Mouse (Mus musculus) myocyte (in vitro differentiated cells): ENCODE measurements around the gene Evx2. TPM values are rescaled to one million over a fixed set of nuclear protein-coding genes. Genes with fewer than 3 reads are reported as not detected.

Experiments used
- H3K27me3 ChIP-seq: one replicate; pipeline ENCODE4 v1.6.1; 2011; ENCODE audit not compliant: control insufficient read depth, insufficient read depth, insufficient read length
- H3K36me3 ChIP-seq: one replicate; pipeline ENCODE4 v1.6.1; 2011; ENCODE audit not compliant: control insufficient read depth, insufficient read depth
- H3K4me2 ChIP-seq: one replicate; pipeline ENCODE4 v1.6.1; 2011; ENCODE audit warnings: low read depth, control low read depth
- H3K4me3 ChIP-seq: one replicate; pipeline ENCODE4 v1.5.1; 2011; ENCODE audit warnings: mild to moderate bottlenecking, control low read depth, moderate library complexity
- H3K79me2 ChIP-seq: one replicate; pipeline ENCODE4 v1.6.1; 2011; ENCODE audit not compliant: control insufficient read depth, insufficient read depth
- H3ac ChIP-seq: one replicate; pipeline ENCODE4 v1.6.1; 2011; ENCODE audit not compliant: control insufficient read depth, insufficient read length
- CEBPB ChIP-seq: IDR thresholded peaks from 2 replicates; pipeline ENCODE4 v1.6.1; 2011; ENCODE audit warnings: mild to moderate bottlenecking, moderate library complexity; ENCODE audit not compliant: poor library complexity, insufficient read depth, severe bottlenecking
- E2F4 ChIP-seq: IDR thresholded peaks from one replicate; pipeline ENCODE4 v1.6.1; 2011; ENCODE audit warnings: mild to moderate bottlenecking, control low read depth, moderate library complexity; ENCODE audit not compliant: insufficient read depth
- MAX ChIP-seq: IDR thresholded peaks from one replicate; pipeline ENCODE4 v1.6.1; 2011; ENCODE audit warnings: low read depth, mild to moderate bottlenecking, control low read depth
- MYOD1 ChIP-seq, 3 experiments: IDR thresholded peaks; one replicate each; pipeline ENCODE4 v1.6.1; 2011; ENCODE audit warnings: control low read depth in 2 of 3, low read depth in 2 of 3, mild to moderate bottlenecking in 2 of 3, moderate library complexity in 1 of 3; ENCODE audit not compliant: insufficient read length in 2 of 3, control insufficient read depth in 1 of 3
- MYOG ChIP-seq, 3 experiments: IDR thresholded peaks; one replicate each; pipeline ENCODE4 v1.6.1; 2011; ENCODE audit warnings: control low read depth in 2 of 3, low read depth in 2 of 3, mild to moderate bottlenecking in 2 of 3; ENCODE audit not compliant: insufficient read length in 2 of 3, control insufficient read depth in 1 of 3, insufficient read depth in 1 of 3
- POLR2A ChIP-seq: IDR thresholded peaks from one replicate; pipeline ENCODE4 v1.6.1; 2011; ENCODE audit warnings: low read depth, mild to moderate bottlenecking, control low read depth, moderate library complexity; ENCODE audit not compliant: insufficient read length
- POLR2AphosphoS2 ChIP-seq: IDR thresholded peaks from one replicate; pipeline ENCODE4 v1.6.1; 2011; ENCODE audit warnings: low read depth, control low read depth; ENCODE audit not compliant: insufficient read length
- REST ChIP-seq: IDR thresholded peaks from one replicate; pipeline ENCODE4 v1.6.1; 2011; ENCODE audit warnings: mild to moderate bottlenecking, control low read depth, moderate library complexity; ENCODE audit not compliant: insufficient read depth, insufficient read length
- SRF ChIP-seq: IDR thresholded peaks from one replicate; pipeline ENCODE4 v1.6.1; 2011; ENCODE audit warnings: low read depth; ENCODE audit not compliant: control insufficient read depth, insufficient read length
- TCF12 ChIP-seq: IDR thresholded peaks from one replicate; pipeline ENCODE4 v1.6.1; 2011; ENCODE audit warnings: mild to moderate bottlenecking, control low read depth; ENCODE audit not compliant: poor library complexity, insufficient read depth, severe bottlenecking
- TCF3 ChIP-seq: IDR thresholded peaks from one replicate; pipeline ENCODE4 v1.6.1; 2011; ENCODE audit warnings: low read depth, control low read depth; ENCODE audit not compliant: insufficient read length
- USF1 ChIP-seq: IDR thresholded peaks from one replicate; pipeline ENCODE4 v1.6.1; 2011; ENCODE audit warnings: low read depth, mild to moderate bottlenecking, control low read depth, moderate library complexity
- polyA plus RNA-seq: library from polyadenylated mRNA; unstranded; fragments of >200 nt; fragmentation: generic; extraction: Trizol; gene quantifications from one replicate; pipeline ENCODE4 v1.2.1, GENCODE M21; 2012; ENCODE audit warnings: missing spikeins

Evx2 gene
- polyA plus RNA-seq, 1 experiment, result not detected

DNA sequence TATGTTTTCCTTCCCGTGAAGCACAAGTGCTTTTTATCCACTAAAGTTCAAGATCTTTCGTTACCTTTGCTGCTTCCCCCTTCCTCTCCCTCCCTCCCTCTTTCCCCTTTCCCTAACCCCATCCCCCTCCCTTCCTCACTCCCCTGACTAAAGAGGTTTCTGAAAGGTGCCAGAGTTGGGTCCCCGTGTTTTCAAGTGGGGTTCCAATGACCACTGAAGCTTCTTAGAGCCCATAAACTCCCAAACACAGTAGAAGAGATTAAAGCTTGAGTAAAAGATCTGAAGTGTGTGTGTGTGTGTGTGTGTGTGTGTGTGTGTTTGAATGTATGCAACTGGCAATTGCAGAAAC lies 9.8 kb upstream of the Evx2 start:
- Histone ChIP-seq H3K4me2 (no peak overlapping the region), H3K4me3 (no peak overlapping the region), H3K36me3 (no peaks in the 10 kb centered on the region), H3ac (no peak overlapping the region), H3K27me3 (peaks cover 39% of the 10 kb centered on the region), H3K79me2 (no peaks in the 10 kb centered on the region)
- TF ChIP-seq E2F4 (no peak), POLR2AphosphoS2 (no peak), POLR2A (no peak), MAX (no peak), TCF12 (no peak), USF1 (no peak), CEBPB (no peak), SRF (no peak), REST (no peak), TCF3 (no peak)

DNA sequence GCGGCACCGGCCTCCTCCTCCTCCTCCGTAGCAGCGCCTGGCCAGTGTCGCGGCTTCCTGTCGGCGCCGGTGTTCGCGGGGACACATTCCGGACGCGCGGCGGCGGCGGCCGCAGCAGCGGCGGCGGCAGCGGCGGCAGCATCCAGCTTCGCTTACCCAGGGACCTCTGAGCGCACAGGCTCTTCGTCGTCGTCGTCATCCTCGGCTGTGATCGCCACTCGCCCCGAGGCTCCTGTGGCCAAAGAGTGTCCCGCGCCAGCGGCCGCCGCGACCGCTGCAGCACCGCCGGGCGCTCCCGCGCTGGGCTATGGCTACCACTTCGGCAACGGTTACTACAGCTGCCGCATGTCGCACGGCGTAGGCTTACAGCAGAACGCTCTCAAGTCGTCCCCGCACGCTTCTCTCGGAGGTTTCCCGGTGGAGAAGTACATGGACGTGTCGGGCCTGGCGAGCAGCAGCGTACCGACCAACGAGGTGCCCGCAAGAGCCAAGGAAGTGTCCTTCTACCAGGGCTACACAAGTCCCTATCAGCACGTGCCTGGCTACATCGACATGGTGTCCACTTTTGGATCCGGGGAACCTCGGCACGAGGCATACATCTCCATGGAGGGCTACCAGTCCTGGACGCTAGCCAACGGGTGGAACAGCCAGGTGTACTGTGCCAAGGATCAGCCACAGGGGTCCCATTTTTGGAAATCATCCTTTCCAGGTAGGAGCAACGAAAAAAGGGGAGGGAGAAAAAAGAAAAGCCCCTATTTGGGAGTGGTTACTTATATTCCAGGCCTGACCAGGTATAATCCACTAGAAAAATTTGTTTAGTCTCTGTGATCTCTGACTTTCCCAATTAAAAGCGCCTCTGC lies 9.2 kb upstream of the Evx2 start:
- H3K36me3 ChIP-seq, result no peaks in the 10 kb centered on the region
- no peak for TF ChIP-seq TCF3
- TF ChIP-seq MYOG (IDR thresholded peaks at IDR 0.05; ENCODE audit: control insufficient read depth in 1 of 3, insufficient read depth in 1 of 3, insufficient read length in 2 of 3, low read depth in 2 of 3), result no peak
- TF ChIP-seq SRF, result no peak
- no peak for TF ChIP-seq TCF12
- TF ChIP-seq E2F4, result no peak
- TF ChIP-seq POLR2AphosphoS2, result no peak
- TF ChIP-seq POLR2A, result no peak
- TF ChIP-seq MAX, result no peak
- TF ChIP-seq USF1, result no peak
- TF ChIP-seq MYOD1 (IDR thresholded peaks at IDR 0.05; ENCODE audit: control insufficient read depth in 1 of 3, insufficient read length in 2 of 3, low read depth in 2 of 3), result no peak
- no peak for TF ChIP-seq REST
- no peak for TF ChIP-seq CEBPB
- no peaks in the 10 kb centered on the region for H3K79me2 ChIP-seq
- H3ac ChIP-seq, result no peak overlapping the region
- H3K4me2 ChIP-seq, result no peak overlapping the region
- H3K27me3 ChIP-seq, result peaks cover 33% of the 10 kb centered on the region
- H3K4me3 ChIP-seq, result no peak overlapping the region

- TF ChIP-seq REST, result no peak
- Histone ChIP-seq H3K79me2 (no peaks in the 10 kb centered on the region), H3ac (no peak within 1 kb of the TSS), H3K4me2 (no peak within 1 kb of the TSS), H3K36me3 (no peaks in the 10 kb centered on the region), H3K27me3 (peaks cover 39% of the 10 kb centered on the region), H3K4me3 (no peak within 1 kb of the TSS)
Measured at GRCm38 (mm10) chr2:74667842-74668357, 8.5 kb upstream of the Evx2 start, which contains the start of gene Hoxd13. Gene Hoxd13, plus strand, starts transcription at chr2:74668310.

DNA sequence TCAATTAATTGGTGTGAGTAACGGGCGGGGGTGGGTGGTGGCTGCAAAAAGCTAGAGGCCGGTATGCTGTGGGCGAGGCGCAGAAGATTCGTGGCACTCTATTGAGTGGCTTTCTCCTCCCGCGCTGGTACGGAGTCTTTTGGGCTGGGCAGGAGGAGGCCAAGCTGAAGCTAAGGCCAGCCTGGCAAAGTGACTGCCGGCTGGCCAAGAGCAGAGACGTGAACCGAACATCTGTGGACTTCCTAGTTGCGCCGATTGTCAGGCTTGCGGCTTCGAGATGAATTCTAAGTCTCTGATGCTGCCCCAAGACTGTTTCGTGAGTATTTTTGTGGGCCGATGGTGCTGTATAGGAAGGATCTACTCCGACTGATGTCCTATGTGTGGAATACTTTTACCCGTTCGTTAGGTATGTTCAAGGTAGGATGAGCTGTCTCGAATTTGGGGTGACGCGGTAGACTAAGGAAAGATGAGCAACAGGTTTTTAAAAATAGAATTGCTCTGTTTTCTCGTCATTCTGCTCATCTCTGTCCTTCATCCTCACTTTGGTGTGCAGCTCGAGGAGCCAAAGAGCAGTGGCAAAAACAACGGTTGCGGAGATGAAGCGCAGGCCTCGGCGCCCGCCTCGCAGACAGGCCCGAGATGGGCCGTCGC lies 8.0 kb upstream of the Evx2 start:
- no peak overlapping the region for H3ac ChIP-seq
- no peaks in the 10 kb centered on the region for H3K79me2 ChIP-seq
- no peak overlapping the region for H3K4me2 ChIP-seq
- TF ChIP-seq USF1 (no peak), TCF12 (no peak), MAX (no peak), REST (no peak), SRF (no peak), POLR2A (no peak), MYOG (IDR thresholded peaks at IDR 0.05; ENCODE audit: control insufficient read depth in 1 of 3, insufficient read depth in 1 of 3, insufficient read length in 2 of 3, low read depth in 2 of 3) (no peak), POLR2AphosphoS2 (no peak), E2F4 (no peak), TCF3 (no peak), CEBPB (no peak), MYOD1 (IDR thresholded peaks at IDR 0.05; ENCODE audit: control insufficient read depth in 1 of 3, insufficient read length in 2 of 3, low read depth in 2 of 3) (no peak)
- H3K36me3 ChIP-seq, result no peaks in the 10 kb centered on the region
- H3K27me3 ChIP-seq, result peaks cover 39% of the 10 kb centered on the region
- H3K4me3 ChIP-seq, result no peak overlapping the region

DNA sequence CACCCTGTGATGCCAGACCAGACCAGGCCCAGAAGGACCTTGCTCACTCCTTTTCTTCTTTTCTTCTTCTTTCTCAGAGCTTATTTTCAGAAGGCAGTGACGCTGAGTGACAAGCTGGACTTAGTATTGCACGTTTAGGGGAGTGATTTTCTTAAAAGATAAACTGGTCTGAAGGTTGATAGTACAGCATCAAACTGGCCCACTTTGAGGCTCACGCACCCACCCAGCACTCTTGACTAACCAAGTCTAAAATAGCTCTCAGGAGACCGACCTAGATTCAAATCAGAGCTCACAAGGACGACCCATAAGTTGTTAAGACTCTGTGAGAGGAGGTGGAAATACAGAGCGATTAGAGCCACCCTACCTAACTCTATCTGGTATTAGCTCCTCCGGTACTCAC lies 7.1 kb upstream of the Evx2 start:
- no peak overlapping the region for H3K4me2 ChIP-seq
- H3K36me3 ChIP-seq, result no peaks in the 10 kb centered on the region
- no peak overlapping the region for H3K4me3 ChIP-seq
- no peaks in the 10 kb centered on the region for H3K79me2 ChIP-seq
- no peak overlapping the region for H3ac ChIP-seq
- peaks cover 46% of the 10 kb centered on the region for H3K27me3 ChIP-seq
- TF ChIP-seq MYOG (IDR thresholded peaks at IDR 0.05; ENCODE audit: control insufficient read depth in 1 of 3, insufficient read depth in 1 of 3, insufficient read length in 2 of 3, low read depth in 2 of 3) (no peak), REST (no peak)
